Mouse (Mus musculus): ENCODE data around the gene Aldh3b2.

DNA sequence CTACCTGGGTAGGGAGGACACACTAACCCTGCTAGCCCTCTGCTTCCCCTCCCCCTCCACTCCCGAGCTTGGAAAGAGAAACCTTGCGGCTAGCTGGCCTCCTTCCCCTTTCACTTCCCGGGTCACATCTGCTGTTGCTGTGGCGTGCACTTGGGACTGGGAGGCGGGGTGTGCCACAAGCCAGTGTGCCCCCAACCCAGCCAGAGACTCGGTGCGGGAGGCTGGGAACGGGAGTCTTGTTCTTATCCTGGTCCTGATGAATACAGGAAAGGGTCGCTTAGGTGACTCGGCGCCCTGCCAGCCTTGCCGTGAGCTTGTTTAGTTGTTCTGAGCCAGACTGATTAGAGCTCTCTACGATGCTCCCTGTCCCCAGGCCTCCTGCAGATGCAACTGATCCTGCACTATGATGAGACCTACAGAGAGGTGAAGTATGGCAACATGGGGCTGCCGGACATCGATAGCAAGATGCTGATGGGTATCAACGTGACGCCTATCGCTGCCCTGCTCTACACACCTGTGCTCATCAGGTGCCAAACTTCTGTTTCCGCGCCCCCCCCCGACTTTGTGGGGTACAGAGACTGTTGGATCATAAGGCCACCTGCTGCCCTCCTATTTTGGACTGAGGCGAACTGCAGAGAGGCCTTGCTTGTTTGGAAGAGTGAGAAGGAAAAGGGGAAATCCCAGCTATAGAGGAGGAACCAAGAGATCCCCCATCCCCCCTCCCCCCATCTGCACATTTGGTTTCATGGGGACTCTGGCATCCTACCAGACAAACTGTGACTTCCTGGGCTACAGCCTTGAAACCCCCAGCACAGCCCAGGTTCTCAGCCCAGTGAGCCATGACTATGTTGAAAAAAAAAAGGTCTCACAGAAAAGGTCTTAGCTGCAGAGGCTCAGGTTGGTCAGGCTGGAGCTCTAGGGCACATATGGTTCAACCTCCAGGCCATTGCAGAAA is 36.0 kb upstream of the Aldh3b2 start:
- TF ChIP-seq GATA1 (IDR thresholded peaks at IDR 0.05; ENCODE audit: borderline replicate concordance, low read length) (no peak), FLI1 (IDR thresholded peaks at IDR 0.05; ENCODE audit: low read length) (no peak)
